Mouse (Mus musculus): ENCODE measurements around the gene Pbx4. TPM values are rescaled to one million over a fixed set of nuclear protein-coding genes. Genes with fewer than 3 reads are reported as not detected.

Pbx4 gene
- total and polyA plus RNA-seq, 3 experiments, result 1.0 to 5.9 (median 2.4) TPM

- H3K4me2 ChIP-seq (ENCODE audit: insufficient read depth, low read depth, poor library complexity, severe bottlenecking), result no peak overlapping the region
- no peak for TF ChIP-seq CHD1 (IDR thresholded peaks at IDR 0.05; ENCODE audit: low read depth, low read length)
- TF ChIP-seq MYC (IDR thresholded peaks at IDR 0.05; ENCODE audit: low read depth, low read length), result no peak
- TF ChIP-seq ELF1 (IDR thresholded peaks at IDR 0.05; ENCODE audit: low read depth, low read length), result no peak
- no peak for TF ChIP-seq NRF1 (IDR thresholded peaks at IDR 0.05; ENCODE audit: low read depth, low read length)
- TF ChIP-seq IRF4 (IDR thresholded peaks at IDR 0.05; ENCODE audit: low read depth, low read length), result no peak
- no peak for TF ChIP-seq PAX5 (IDR thresholded peaks at IDR 0.05; ENCODE audit: low read length)
- TF ChIP-seq E2F4 (IDR thresholded peaks at IDR 0.05; ENCODE audit: insufficient replicate concordance, low read depth, low read length), result no peak
- TF ChIP-seq MAX (IDR thresholded peaks at IDR 0.05; ENCODE audit: low read length), result no peak
- TF ChIP-seq ZC3H11A (IDR thresholded peaks at IDR 0.05; ENCODE audit: low read depth, low read length), result no peak
- TF ChIP-seq MEF2A (IDR thresholded peaks at IDR 0.05; ENCODE audit: borderline replicate concordance, low read depth, low read length), result no peak
- TF ChIP-seq RAD21 (IDR thresholded peaks at IDR 0.05; ENCODE audit: low read depth, low read length), result no peak
- TF ChIP-seq CHD2 (IDR thresholded peaks at IDR 0.05; ENCODE audit: low read length), result no peak
- TF ChIP-seq JUND (conservative IDR thresholded peaks at IDR 0.05; ENCODE audit: low read depth, low read length), result no peak
- TF ChIP-seq NELFE (IDR thresholded peaks at IDR 0.05; ENCODE audit: low read depth, low read length), result no peak
- TF ChIP-seq USF2 (conservative IDR thresholded peaks at IDR 0.05; ENCODE audit: low read depth, low read length), result no peak
- TF ChIP-seq JUN (IDR thresholded peaks at IDR 0.05; ENCODE audit: insufficient read depth, low read depth, low read length), result no peak
- no peak for TF ChIP-seq RCOR1 (conservative IDR thresholded peaks at IDR 0.05; ENCODE audit: low read depth, low read length)
- no peak for TF ChIP-seq SIN3A (IDR thresholded peaks at IDR 0.05; ENCODE audit: low read length)
- no peak for TF ChIP-seq HCFC1 (IDR thresholded peaks at IDR 0.05; ENCODE audit: low read depth, low read length)
- peaks cover 28% of the 10 kb centered on the region for H3K79me2 ChIP-seq (replicated peaks; ENCODE audit: control insufficient read depth, extremely low read depth, insufficient read depth, poor library complexity, severe bottlenecking)
- in situ Hi-C loops (cut with MboI; ENCODE audit: low pct_ligation_motif_present, low pct_unique_long_range_greater_than_20kb, low sequenced_read_pairs), result no loop called here
- dilution Hi-C loops (cut with MboI; ENCODE audit: extremely low pct_ligation_motif_present, extremely low pct_unique_long_range_greater_than_20kb, low sequenced_read_pairs), result no loop called here
- H3K27me3 ChIP-seq (replicated peaks), result no peaks in the 10 kb centered on the region
- no peak overlapping the region for H3K4me3 ChIP-seq (replicated peaks in 1 of 3; ENCODE audit: low read depth in 2 of 3, low read length in 2 of 3, poor library complexity in 1 of 3)
- no peak overlapping the region for H3K27ac ChIP-seq (ENCODE audit: insufficient read depth, low read depth)
- no peak for DNase-seq (ENCODE audit: extremely low read depth)
- no peaks in the 10 kb centered on the region for H3K9me3 ChIP-seq (replicated peaks; ENCODE audit: low read length)
- H3K36me3 ChIP-seq (replicated peaks in 1 of 2; ENCODE audit: control insufficient read depth in 1 of 2, insufficient read depth in 1 of 2, low read length in 1 of 2), result peaks cover 58 to 68% of the 10 kb centered on the region in 2 experiments
- no peak overlapping the region for H3K9ac ChIP-seq (ENCODE audit: insufficient read depth, low read depth)
- peaks cover 8 to 27% of the 10 kb centered on the region in 2 experiments for H3K4me1 ChIP-seq (ENCODE audit: control insufficient read depth in 1 of 2, insufficient read depth in 2 of 2)
These were observed 38.2 kb upstream of the Pbx4 start for GRCm38 (mm10) chr8:69794096-69794495.

- H3K36me3 ChIP-seq (replicated peaks in 1 of 2; ENCODE audit: control insufficient read depth in 1 of 2, insufficient read depth in 1 of 2, low read length in 1 of 2), result peaks cover 66 to 73% of the 10 kb centered on the region in 2 experiments
- dilution Hi-C loops (cut with MboI; ENCODE audit: extremely low pct_ligation_motif_present, extremely low pct_unique_long_range_greater_than_20kb, low sequenced_read_pairs), result no loop called here
- H3K4me3 ChIP-seq (replicated peaks in 1 of 3; ENCODE audit: low read depth in 2 of 3, low read length in 2 of 3, poor library complexity in 1 of 3), result no peak overlapping the region
- H3K79me2 ChIP-seq (replicated peaks; ENCODE audit: control insufficient read depth, extremely low read depth, insufficient read depth, poor library complexity, severe bottlenecking), result peaks cover 28% of the 10 kb centered on the region
- no peaks in the 10 kb centered on the region for H3K27me3 ChIP-seq (replicated peaks)
- no peak for TF ChIP-seq ETS1 (conservative IDR thresholded peaks at IDR 0.05; ENCODE audit: low read depth, low read length)
- no peak overlapping the region for H3K27ac ChIP-seq (ENCODE audit: insufficient read depth, low read depth)
- no peak for DNase-seq (ENCODE audit: extremely low read depth)
- H3K4me2 ChIP-seq (ENCODE audit: insufficient read depth, low read depth, poor library complexity, severe bottlenecking), result no peak overlapping the region
- peaks cover 5 to 19% of the 10 kb centered on the region in 2 experiments for H3K4me1 ChIP-seq (ENCODE audit: control insufficient read depth in 1 of 2, insufficient read depth in 2 of 2)
- no peaks in the 10 kb centered on the region for H3K9me3 ChIP-seq (replicated peaks; ENCODE audit: low read length)
- no peak overlapping the region for H3K9ac ChIP-seq (ENCODE audit: insufficient read depth, low read depth)
- in situ Hi-C loops (cut with MboI; ENCODE audit: low pct_ligation_motif_present, low pct_unique_long_range_greater_than_20kb, low sequenced_read_pairs), result no loop called here
These were observed 37.4 kb upstream of the Pbx4 start for GRCm38 (mm10) chr8:69794901-69795300.

Measured in CH12.LX (cell line).